Comparison of ENCODE assay signal across 8 mouse cellular contexts in genomic region chr13:101801372-101802186, GRCm38 (mm10). TPM values are rescaled to one million over a fixed set of nuclear protein-coding genes. Genes with fewer than 3 reads are reported as not detected.
A peak's percentile ranks its signal among the peaks of the same experiment; 100 is the strongest.
DNase-seq lines count a peak whose midpoint lies in the region; ATAC-seq lines count a peak whose summit lies in the region.

No protein-coding gene starts in this region.

- WGBS in hindbrain, embryonic 14.5 days = 1% methylated on average over 38 of the region's 41 CpGs
- 1% methylated on average over 39 of the region's 41 CpGs for WGBS in lung, embryonic 16.5 days

- peak; percentile 54 for DNase-seq in T-cell, adult 2 months (ENCODE audit: low spot score)
- DNase-seq in cerebellum, postnatal 36 days = peak; percentile 45 to 55
- DNase-seq in gastrocnemius, adult 18-20 months (ENCODE audit: low spot score) = peak; percentile 65
- DNase-seq in hindbrain, embryonic 14.5 days (ENCODE audit: low spot score) = peak; percentile 79
- DNase-seq in layer of hippocampus, postnatal 14 days (ENCODE audit: low spot score in 2 of 2) = peak; percentile 71 to 74
- peak; percentile 20 for DNase-seq in ovary, adult 18-20 months (ENCODE audit: low spot score)
- peak; percentile 75 for DNase-seq in thymus, postnatal 4 days

- H3K36me3 ChIP-seq in hindbrain, embryonic 14.5 days (replicated peaks; ENCODE audit: control insufficient read depth, insufficient read depth) = no peaks in the 10 kb centered on the region
- H3K36me3 ChIP-seq in lung, embryonic 16.5 days (ENCODE audit: control insufficient read depth, insufficient read depth, low read length) = no peaks in the 10 kb centered on the region

- H3K27ac ChIP-seq in hindbrain, embryonic 14.5 days = peak overlapping the region; percentile 84
- H3K27ac ChIP-seq in lung, embryonic 16.5 days (ENCODE audit: low read length) = peak overlapping the region; percentile 18; the same call in 1 of the 2 replicates

- peak overlapping the region; percentile 72 for H3K9ac ChIP-seq in hindbrain, embryonic 14.5 days
- H3K9ac ChIP-seq in lung, embryonic 16.5 days (ENCODE audit: low read length) = peak overlapping the region; percentile 63

- H3K27me3 ChIP-seq in hindbrain, embryonic 14.5 days (ENCODE audit: control insufficient read depth, insufficient read depth, low read length) = no peaks in the 10 kb centered on the region
- no peaks in the 10 kb centered on the region; the same call in 1 of the 2 replicates for H3K27me3 ChIP-seq in lung, embryonic 16.5 days (ENCODE audit: control insufficient read depth, insufficient read depth, low read depth, low read length)

- H3K4me1 ChIP-seq in hindbrain, embryonic 14.5 days (replicated peaks; ENCODE audit: control insufficient read depth, insufficient read depth, low read length) = 0 out of 2 replicates have a peak, but pooled peaks cover 4% of the 10 kb centered on the region
- peaks cover 6% of the 10 kb centered on the region for H3K4me1 ChIP-seq in lung, embryonic 16.5 days (replicated peaks; ENCODE audit: control insufficient read depth, insufficient read depth, low read length)

- no peaks in the 10 kb centered on the region for H3K9me3 ChIP-seq in hindbrain, embryonic 14.5 days (ENCODE audit: control insufficient read depth, low read length)
- no peaks in the 10 kb centered on the region for H3K9me3 ChIP-seq in lung, embryonic 16.5 days (ENCODE audit: control insufficient read depth, low read length)

- H3K4me2 ChIP-seq in hindbrain, embryonic 14.5 days (replicated peaks) = peak overlapping the region; percentile 73
- peak overlapping the region; percentile 63 for H3K4me2 ChIP-seq in lung, embryonic 16.5 days (ENCODE audit: low read depth, low read length)

- peak overlapping the region; percentile 35 for H3K4me3 ChIP-seq in hindbrain, embryonic 14.5 days (replicated peaks; ENCODE audit: low read length)
- peak overlapping the region; percentile 50 for H3K4me3 ChIP-seq in lung, embryonic 16.5 days (ENCODE audit: low read length)

- peak; percentile 92 for ATAC-seq in hindbrain, embryonic 14.5 days (ENCODE audit: low FRiP score)
- ATAC-seq in lung, embryonic 16.5 days (ENCODE audit: low read depth) = peak; percentile 90

RNA-seq across cellular contexts. Expression of gene Pik3r1, which starts 33.6 kb away (rescaled TPM):
- 10 to 100 TPM; 21.7 to 30.2 TPM for total RNA-seq in gastrocnemius, adult 18-20 months (2021)
- 86.7 and 94.5 TPM in 2 replicates for polyA plus RNA-seq in hindbrain, embryonic 14.5 days (2014; fragmentation: Nextera tagmentation; extraction: Ambion mirVana)
- 100 to 1,000 TPM in 1 of 2 experiments, 10 to 100 TPM in 1; 98.7 to 102 TPM for total RNA-seq in layer of hippocampus, postnatal 14 days (2021)
- polyA plus RNA-seq in lung, embryonic 16.5 days (2015; fragmentation: Nextera tagmentation; extraction: Ambion mirVana) = 28.5 and 31.1 TPM in 2 replicates

Comparison
In these comparisons a context has a peak if more than half of its experiments do, and no peak if none do; other contexts are left out.
1. Peak in every context shown above with its lines: DNase-seq, ATAC-seq, H3K4me3 ChIP-seq and H3K27ac ChIP-seq.
2. DNase-seq: peak in every context shown above with its lines; median percentile 79 in hindbrain, embryonic 14.5 days; 75 in thymus, postnatal 4 days; 72 in layer of hippocampus, postnatal 14 days; 65 in gastrocnemius, adult 18-20 months; 54 in T-cell, adult 2 months; 50 in cerebellum, postnatal 36 days; 20 in ovary, adult 18-20 months.